Mouse (Mus musculus): ENCODE measurements around the gene AF067063. TPM values are rescaled to one million over a fixed set of nuclear protein-coding genes. Genes with fewer than 3 reads are reported as not detected.
"Not testable (repeated sequence)": the region's sequence is repeated elsewhere in the genome, so short reads cannot be mapped to it uniquely, and the experiment has no call there.

The AF067063 gene
- not detected for polyA plus RNA-seq (2012; fragmentation: generic; extraction: Trizol)

DNA sequence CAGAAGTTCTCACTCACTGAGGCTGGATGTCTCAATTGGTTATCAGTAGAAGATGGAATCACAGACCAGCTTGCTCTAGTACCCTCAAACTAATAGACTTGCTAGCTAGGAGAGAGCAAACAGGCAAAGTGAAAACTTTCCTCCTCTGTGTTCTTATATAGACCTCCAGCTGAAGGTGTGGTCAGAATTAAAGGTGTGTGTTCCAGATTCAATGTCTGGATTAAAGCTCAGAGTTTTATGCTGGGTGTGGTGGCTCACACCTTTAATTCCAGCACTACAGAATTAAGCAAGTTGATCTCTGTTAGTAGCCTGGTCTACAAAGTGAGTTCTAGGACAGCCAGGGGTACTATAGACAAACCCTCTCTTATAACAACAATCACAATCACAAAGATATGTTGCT lies at the start of gene AF067063:
Gene AF067063, minus strand, starts transcription at position 101 of the 400 bp plus-strand sequence.
- not testable (repeated sequence) for H3K36me3 ChIP-seq (ENCODE audit: control insufficient read depth, insufficient read depth); H3ac ChIP-seq (ENCODE audit: control insufficient read depth, insufficient read length); H3K4me3 ChIP-seq; H3K27me3 ChIP-seq (ENCODE audit: control insufficient read depth, insufficient read depth, insufficient read length); H3K79me2 ChIP-seq (ENCODE audit: control insufficient read depth, insufficient read depth); H3K4me2 ChIP-seq (ENCODE audit: low read depth)

DNA sequence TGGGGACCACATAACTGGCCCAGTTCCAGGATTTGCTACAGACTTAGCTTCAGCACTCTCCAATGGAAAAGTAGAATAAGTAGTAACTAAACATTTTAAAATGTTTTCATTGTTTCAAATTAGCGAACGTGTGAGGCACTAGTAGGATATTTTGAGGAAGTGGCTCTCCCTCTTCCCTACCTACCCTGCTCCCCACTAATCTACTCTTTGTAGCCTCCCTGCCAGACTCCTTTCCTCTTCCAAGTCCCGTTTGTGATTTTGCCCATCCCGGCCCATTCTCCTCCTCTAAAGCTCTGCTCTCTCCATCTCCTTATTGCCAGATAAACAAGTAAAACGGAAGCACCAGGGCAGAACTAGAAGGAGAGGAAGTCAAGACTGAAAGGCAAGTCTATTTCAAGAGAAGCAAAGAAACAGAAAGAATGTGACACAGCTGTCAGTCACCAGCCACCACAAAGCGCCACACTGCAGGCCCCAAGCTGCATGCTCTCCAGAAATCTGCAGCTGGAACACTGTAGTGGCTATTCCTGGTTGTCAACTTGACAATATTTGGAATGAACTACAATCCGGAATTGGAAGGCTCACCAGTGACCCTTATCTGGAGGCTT lies 34.5 kb upstream of the AF067063 start:
- not testable (repeated sequence) for H3K79me2 ChIP-seq (ENCODE audit: control insufficient read depth, insufficient read depth); H3K36me3 ChIP-seq (ENCODE audit: control insufficient read depth, insufficient read depth); H3ac ChIP-seq (ENCODE audit: control insufficient read depth, insufficient read length); H3K27me3 ChIP-seq (ENCODE audit: control insufficient read depth, insufficient read depth, insufficient read length); H3K4me3 ChIP-seq; H3K4me2 ChIP-seq (ENCODE audit: low read depth)

DNA sequence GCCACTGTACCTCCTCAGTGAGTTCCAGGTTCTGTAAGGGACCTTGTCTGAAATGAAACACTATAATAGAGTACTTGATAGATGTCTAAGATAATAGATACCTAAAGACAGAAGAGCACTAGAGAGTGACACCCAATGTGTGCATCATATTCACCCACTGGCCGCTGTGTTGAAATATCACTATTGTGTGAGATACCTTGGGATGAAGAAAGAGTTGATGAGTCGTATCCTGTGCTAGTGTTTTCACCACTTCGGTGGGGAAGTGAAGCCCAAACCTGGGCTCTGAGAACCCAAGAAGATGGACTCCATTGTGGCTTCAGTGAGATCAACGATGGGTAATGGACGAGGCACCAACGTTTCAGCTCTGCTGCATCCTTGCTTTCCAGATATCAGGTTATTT lies 32.4 kb upstream of the AF067063 start:
- H3K4me3 ChIP-seq; H3K79me2 ChIP-seq (ENCODE audit: control insufficient read depth, insufficient read depth); H3K27me3 ChIP-seq (ENCODE audit: control insufficient read depth, insufficient read depth, insufficient read length); H3K36me3 ChIP-seq (ENCODE audit: control insufficient read depth, insufficient read depth); H3ac ChIP-seq (ENCODE audit: control insufficient read depth, insufficient read length); H3K4me2 ChIP-seq (ENCODE audit: low read depth): not testable (repeated sequence)

DNA sequence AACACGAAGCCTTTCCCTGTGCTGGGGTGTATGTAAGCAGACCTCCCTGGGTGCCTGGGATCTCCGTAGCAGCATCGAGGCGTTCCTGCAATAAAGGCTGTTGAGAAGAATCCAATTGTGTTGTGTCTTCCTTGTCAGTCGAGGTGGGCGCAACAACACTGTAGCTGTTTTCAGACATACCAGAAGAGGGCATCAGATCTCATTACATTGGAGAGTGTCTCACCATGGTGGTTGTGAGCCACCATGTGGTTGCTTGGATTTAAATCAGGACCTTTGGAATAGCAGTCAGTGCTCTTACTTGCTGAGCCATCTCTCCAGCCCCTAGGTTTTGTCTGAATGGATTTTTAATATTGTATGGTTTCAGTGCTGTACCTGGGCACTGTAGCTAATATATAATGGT lies 10.0 kb upstream of the AF067063 start:
- H3K79me2 ChIP-seq (ENCODE audit: control insufficient read depth, insufficient read depth); H3K27me3 ChIP-seq (ENCODE audit: control insufficient read depth, insufficient read depth, insufficient read length); H3K36me3 ChIP-seq (ENCODE audit: control insufficient read depth, insufficient read depth); H3K4me3 ChIP-seq; H3ac ChIP-seq (ENCODE audit: control insufficient read depth, insufficient read length); H3K4me2 ChIP-seq (ENCODE audit: low read depth): not testable (repeated sequence)

DNA sequence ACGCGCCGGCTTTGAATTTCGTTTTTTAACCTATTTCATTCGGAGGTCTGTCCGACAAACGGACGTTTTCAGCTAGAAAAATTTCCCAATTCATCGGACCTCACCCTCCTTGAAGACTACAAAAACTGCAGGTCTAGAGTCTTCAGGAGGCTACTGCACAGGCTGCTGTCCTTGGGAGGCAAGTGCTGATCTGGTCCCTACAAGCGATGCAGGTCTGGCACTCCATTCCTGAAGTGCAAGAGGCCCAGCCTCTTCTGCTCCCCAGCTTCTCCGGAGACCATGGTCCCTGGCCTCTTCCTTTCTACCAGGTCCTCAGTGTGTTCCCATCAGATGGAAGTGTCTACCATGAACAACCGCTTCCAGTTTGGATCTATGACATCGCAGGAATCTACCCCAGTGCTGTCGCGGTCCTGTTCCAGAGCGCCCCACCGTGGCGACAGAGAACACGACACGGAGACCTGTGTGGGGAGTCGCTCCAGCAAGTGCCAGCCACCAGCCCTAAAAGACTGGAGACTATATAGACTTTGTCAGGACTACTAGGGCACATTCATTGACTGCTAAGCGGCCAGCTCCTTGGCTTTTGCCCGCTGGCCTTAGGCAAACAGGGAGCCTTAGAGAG lies 7.8 kb upstream of the AF067063 start:
- not testable (repeated sequence) for H3K36me3 ChIP-seq (ENCODE audit: control insufficient read depth, insufficient read depth); H3K27me3 ChIP-seq (ENCODE audit: control insufficient read depth, insufficient read depth, insufficient read length); H3K4me2 ChIP-seq (ENCODE audit: low read depth); H3K79me2 ChIP-seq (ENCODE audit: control insufficient read depth, insufficient read depth); H3K4me3 ChIP-seq; H3ac ChIP-seq (ENCODE audit: control insufficient read depth, insufficient read length)

DNA sequence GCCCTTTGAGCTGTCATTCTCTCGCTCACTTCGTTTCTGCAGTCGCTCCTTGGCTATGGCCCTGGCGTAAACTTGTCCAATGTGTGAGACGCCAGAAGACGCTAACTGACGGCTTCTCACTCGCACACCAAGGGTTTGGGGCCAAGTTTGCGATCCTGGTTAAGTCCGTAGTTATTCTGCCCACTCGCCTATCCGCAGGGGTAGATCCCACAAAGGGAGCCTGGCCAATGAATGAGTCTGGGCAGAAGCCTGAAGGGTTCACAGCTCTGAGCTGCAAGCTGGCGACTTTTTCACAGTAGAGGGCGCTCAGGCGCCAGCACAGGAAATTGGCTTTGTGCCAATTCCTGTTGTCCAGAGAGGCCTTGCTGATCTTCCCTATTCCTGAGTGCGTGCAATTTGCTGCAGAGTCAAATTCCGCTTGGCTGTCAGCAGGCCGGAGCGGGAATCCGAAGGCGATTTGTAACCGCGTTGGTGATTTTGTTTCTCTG lies 6.4 kb upstream of the AF067063 start:
- not testable (repeated sequence) for H3K79me2 ChIP-seq (ENCODE audit: control insufficient read depth, insufficient read depth); H3K4me3 ChIP-seq; H3K36me3 ChIP-seq (ENCODE audit: control insufficient read depth, insufficient read depth); H3K27me3 ChIP-seq (ENCODE audit: control insufficient read depth, insufficient read depth, insufficient read length); H3ac ChIP-seq (ENCODE audit: control insufficient read depth, insufficient read length); H3K4me2 ChIP-seq (ENCODE audit: low read depth)

DNA sequence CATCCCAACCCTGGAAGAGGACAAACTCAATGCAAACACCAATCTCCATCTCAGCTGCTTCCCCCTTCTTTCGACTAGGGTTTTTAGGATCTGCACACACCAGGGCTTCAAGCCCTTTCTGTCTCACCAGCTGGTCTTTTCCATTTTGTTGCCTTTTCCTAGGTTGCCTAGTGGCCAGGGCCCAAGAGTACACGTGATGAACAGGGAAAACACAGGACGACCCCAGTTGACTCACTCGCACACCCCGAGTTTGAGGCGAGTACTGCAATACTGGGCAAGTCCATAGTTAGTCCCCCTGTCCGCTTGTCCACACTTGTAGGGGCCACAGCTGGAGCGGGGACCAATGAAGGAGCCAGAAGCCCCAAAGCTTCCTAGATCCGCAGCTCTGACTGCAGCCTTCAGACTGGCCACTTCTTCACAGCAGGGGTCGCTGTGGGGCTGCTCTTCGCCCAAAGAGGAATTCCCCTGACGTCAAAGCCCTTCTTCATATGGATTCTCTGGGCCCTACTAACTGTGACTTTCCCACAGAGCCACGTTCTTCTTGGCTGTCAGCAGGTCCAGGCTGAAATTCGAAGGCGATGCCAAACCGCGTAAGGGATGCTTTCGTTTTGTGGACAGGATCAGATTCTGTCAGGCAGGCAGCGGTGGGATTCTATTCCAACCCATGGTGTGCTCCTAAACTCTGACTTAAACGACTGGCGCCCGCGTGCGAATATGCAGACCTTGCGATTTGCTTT lies 5.5 kb upstream of the AF067063 start, which contains the start of gene D13Ertd608e:
Gene D13Ertd608e, plus strand, starts transcription at position 687 of the 737 bp plus-strand sequence.
- H3ac ChIP-seq (ENCODE audit: control insufficient read depth, insufficient read length); H3K79me2 ChIP-seq (ENCODE audit: control insufficient read depth, insufficient read depth); H3K4me3 ChIP-seq; H3K4me2 ChIP-seq (ENCODE audit: low read depth); H3K27me3 ChIP-seq (ENCODE audit: control insufficient read depth, insufficient read depth, insufficient read length); H3K36me3 ChIP-seq (ENCODE audit: control insufficient read depth, insufficient read depth): not testable (repeated sequence)

DNA sequence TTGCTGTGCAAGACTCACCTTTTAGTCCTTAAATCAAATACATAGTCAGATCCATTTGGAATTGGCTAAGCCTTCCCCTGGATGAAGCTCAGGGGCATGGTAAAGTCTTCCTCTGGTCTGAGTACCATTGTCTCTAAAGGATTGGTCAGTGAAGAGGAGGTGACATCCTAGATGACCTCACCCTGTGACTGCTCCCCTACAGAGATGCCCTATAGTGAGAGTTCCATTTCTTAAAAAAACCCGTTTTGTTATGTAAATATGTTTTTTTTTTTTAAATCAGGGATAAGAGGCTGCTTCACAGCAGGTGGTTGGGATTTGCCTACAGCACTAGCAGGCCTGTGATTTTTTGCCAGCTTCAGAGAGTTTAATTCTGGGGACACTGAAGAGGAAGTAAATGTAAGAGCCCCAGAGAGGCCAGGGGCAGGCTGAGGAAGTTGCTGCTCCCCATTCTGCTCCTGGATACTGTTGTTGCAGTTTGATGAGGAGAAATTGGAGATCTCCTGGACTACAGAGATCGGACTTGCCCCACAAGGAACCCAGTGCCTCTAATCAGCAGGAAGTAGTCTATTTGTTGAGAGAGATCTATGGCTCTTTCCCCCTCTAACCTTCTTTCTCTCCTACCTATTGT lies 12.3 kb downstream of the AF067063 start:
- Histone ChIP-seq H3K4me2 (ENCODE audit: low read depth) (no peak overlapping the region), H3K4me3 (no peak overlapping the region), H3K27me3 (ENCODE audit: control insufficient read depth, insufficient read depth, insufficient read length) (no peaks in the 10 kb centered on the region), H3K79me2 (ENCODE audit: control insufficient read depth, insufficient read depth) (no peaks in the 10 kb centered on the region), H3ac (ENCODE audit: control insufficient read depth, insufficient read length) (no peak overlapping the region), H3K36me3 (ENCODE audit: control insufficient read depth, insufficient read depth) (no peaks in the 10 kb centered on the region)
- TF ChIP-seq REST (IDR thresholded peaks at IDR 0.05; ENCODE audit: insufficient read depth, insufficient read length) (no peak), MYOG (IDR thresholded peaks at IDR 0.05; ENCODE audit: control insufficient read depth in 1 of 3, insufficient read depth in 1 of 3, insufficient read length in 2 of 3, low read depth in 2 of 3) (no peak), E2F4 (IDR thresholded peaks at IDR 0.05; ENCODE audit: insufficient read depth) (no peak), MAX (IDR thresholded peaks at IDR 0.05; ENCODE audit: low read depth) (no peak), POLR2AphosphoS2 (IDR thresholded peaks at IDR 0.05; ENCODE audit: insufficient read length, low read depth) (no peak), TCF12 (IDR thresholded peaks at IDR 0.05; ENCODE audit: insufficient read depth, poor library complexity, severe bottlenecking) (no peak), MYOD1 (IDR thresholded peaks at IDR 0.05; ENCODE audit: control insufficient read depth in 1 of 3, insufficient read length in 2 of 3, low read depth in 2 of 3) (no peak), SRF (IDR thresholded peaks at IDR 0.05; ENCODE audit: control insufficient read depth, insufficient read length, low read depth) (no peak), USF1 (IDR thresholded peaks at IDR 0.05; ENCODE audit: low read depth) (no peak), POLR2A (IDR thresholded peaks at IDR 0.05; ENCODE audit: insufficient read length, low read depth) (no peak), CEBPB (IDR thresholded peaks at IDR 0.05; ENCODE audit: insufficient read depth, poor library complexity, severe bottlenecking) (no peak), TCF3 (IDR thresholded peaks at IDR 0.05; ENCODE audit: insufficient read length, low read depth) (no peak)
